Mouse (Mus musculus): ENCODE measurements around the gene Grb2. TPM values are rescaled to one million over a fixed set of nuclear protein-coding genes. Genes with fewer than 3 reads are reported as not detected.

The Grb2 gene
- 100 to 1,000 TPM; 186 to 196 TPM for total RNA-seq (2021)
- long read RNA-seq, experiment 1, transcript Grb2-201 (6 exons, 2,709 nt) = major isoform, 90 of 153 reads
- long read RNA-seq, experiment 1, transcript Grb2-203 (5 exons, 2,683 nt) = minor isoform, 34 of 153 reads
- long read RNA-seq, experiment 1, partial matches to known transcripts = 7 of 153 reads
- long read RNA-seq, experiment 1, other reads (novel, unspliced or antisense) = 22 of 153 reads
- long read RNA-seq, experiment 2, transcript Grb2-201 (6 exons, 2,709 nt) = major isoform, 43 of 84 reads
- long read RNA-seq, experiment 2, transcript Grb2-203 (5 exons, 2,683 nt) = minor isoform, 16 of 84 reads
- long read RNA-seq, experiment 2, partial matches to known transcripts = 4 of 84 reads
- long read RNA-seq, experiment 2, other reads (novel, unspliced or antisense) = 21 of 84 reads

DNA sequence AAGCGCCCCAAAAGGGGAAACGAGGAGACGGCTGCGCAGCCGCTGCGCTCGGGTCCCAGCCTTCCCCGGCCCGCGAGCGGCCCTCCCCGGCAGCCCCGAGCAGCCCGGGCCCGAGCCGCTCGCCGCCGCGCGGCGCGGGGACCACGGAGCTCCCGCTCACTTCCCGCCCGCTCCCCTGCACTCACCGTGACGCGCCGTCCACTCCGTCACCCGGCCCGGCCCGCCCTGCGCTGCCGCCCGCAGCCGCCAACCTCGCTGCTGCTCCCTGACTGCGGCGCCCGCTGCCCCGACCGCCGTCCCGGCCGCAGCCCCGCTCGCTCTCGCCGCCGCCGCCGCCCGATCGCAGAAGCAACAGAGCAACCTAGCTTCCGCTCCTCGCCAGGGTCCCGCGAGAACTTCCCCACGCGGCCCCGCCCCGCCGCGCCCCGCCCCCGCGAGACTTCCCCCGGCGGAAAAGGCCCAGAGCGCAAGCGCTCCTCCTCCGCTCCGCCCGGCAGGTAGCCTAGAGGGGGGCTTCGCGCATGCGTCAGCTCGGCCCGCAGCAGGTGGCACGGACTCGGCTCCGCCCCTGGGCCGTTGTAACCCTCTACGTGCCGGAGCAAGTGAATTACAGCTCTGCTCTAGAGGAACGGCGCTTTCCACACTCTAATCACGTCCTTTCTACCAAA is at the start of gene Grb2:
Grb2 (minus strand) TSS at position 389 of the 668 bp plus-strand sequence.
- DNase-seq (ENCODE audit: extremely low spot score in 1 of 2, low spot score in 2 of 2) = peak; percentile 97 to 98
- TF ChIP-seq CTCF (IDR thresholded peaks at IDR 0.05) = no peak
- Histone ChIP-seq H3K27ac (peak within 1 kb of the TSS; percentile 86), H3K4me3 (peak within 1 kb of the TSS; percentile 89)
- intact Hi-C loops (cut with DNase I) = no loop called here

DNA sequence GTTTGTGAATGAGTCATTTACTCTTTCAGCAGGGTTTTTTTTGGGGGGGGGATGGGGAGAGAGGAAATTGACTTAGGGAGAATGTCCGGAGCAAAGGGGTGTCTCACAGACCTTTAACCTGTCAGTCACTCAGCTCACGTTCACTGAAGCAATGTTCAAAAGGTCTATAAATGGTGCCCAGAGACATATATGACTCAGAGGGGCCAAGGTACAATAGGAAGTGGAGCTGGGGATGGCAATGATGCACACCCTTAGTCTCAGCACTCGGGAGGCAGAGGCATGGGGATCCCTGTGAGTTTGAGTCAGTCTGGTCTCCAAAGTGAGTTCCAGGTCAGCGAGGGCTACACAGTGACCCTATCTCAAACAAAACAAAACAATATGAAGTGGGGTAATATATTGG is 45.1 kb upstream of the Grb2 start:
- TF ChIP-seq CTCF (IDR thresholded peaks at IDR 0.05) = no peak
- intact Hi-C loops (cut with DNase I) = no loop called here
- no peak for DNase-seq (ENCODE audit: extremely low spot score in 1 of 2, low spot score in 2 of 2)
- H3K27ac ChIP-seq = no peak overlapping the region
- no peak overlapping the region for H3K4me3 ChIP-seq

DNA sequence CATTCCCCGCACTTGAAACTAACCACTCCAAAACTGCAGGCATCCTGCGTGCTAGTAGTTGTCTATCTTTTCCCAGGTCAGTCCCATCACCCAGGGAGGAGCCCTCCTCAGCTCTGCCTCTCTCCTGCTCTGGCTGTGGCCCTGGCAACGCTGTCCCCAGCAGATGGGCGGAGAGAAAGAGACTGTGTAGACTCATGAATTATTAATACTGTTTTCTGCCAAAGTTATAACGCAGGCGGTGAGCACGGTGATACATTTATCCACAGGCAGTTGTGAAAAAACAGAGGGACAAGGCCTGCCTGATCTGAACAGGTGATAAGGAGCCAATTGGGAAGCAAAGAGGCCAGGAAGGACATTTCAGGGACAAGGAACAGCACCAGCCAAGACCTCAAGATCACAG is 44.3 kb upstream of the Grb2 start:
- TF ChIP-seq CTCF (IDR thresholded peaks at IDR 0.05) = no peak
- no peak for DNase-seq (ENCODE audit: extremely low spot score in 1 of 2, low spot score in 2 of 2)
- intact Hi-C loops (cut with DNase I) = no loop called here
- H3K27ac ChIP-seq = no peak overlapping the region
- no peak overlapping the region for H3K4me3 ChIP-seq

DNA sequence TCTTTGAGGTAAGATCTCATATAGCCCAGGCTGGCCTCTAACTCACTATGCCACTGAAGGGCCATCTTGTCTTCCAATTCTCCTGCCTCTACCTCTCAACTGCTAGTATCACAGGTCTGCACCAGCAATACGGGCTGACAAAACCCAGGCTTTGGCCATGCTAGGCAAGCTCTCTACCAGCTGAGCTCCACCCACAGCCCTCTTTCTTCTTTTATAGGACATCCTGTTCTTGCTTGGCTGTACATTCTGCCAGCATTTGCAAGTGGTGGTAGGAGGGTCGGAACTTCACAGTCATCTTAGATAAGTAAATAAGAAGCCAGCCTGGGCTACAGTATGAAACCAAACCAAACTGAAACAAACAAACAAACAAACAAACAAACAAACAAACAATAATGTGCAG is 43.3 kb upstream of the Grb2 start:
- H3K4me3 ChIP-seq = no peak overlapping the region
- H3K27ac ChIP-seq = no peak overlapping the region
- no peak for DNase-seq (ENCODE audit: extremely low spot score in 1 of 2, low spot score in 2 of 2)
- intact Hi-C loops (cut with DNase I) = no loop called here
- no peak for TF ChIP-seq CTCF (IDR thresholded peaks at IDR 0.05)

DNA sequence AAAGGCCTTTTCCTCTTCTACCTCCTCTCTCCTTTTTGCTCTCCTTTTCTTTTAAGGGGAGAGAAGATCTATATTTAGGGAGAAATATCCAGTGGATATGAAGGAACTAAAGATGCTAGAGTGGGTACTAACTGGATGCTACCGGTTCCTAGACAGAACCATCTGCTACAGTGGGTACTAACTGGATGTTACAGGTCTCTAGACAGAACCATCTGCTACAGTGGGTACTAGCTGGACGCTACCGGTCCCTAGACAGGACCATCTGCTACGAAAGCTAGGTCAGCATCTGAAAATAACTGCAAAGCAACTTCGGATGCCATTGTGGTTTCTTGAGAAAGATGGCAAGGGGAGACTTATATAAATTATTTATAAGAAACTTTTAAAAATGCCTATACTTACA is 41.4 kb upstream of the Grb2 start:
- H3K4me3 ChIP-seq = no peak overlapping the region
- no peak overlapping the region for H3K27ac ChIP-seq
- TF ChIP-seq CTCF (IDR thresholded peaks at IDR 0.05) = no peak
- DNase-seq (ENCODE audit: extremely low spot score in 1 of 2, low spot score in 2 of 2) = no peak
- intact Hi-C loops (cut with DNase I) = no loop called here

DNA sequence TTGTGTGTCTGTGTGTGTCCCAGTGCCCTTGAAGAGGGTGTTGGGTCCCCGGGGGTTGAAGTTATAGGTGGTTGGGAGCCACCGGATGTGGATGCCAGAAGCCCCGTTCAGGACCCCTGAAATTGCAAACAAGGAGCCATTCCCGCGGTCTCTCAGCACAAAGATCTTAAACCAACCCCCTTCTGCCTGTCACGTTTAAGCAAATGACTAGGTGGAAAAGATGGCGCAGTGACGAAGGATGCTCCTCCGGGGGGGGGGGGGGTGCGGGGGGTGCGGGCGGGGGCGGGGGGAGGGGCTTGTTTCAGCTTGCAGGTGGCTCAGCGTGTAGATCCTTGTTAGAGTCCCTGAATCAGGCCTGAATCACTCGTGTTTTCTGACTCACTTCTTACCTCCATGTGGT is 39.0 kb upstream of the Grb2 start:
- H3K27ac ChIP-seq = no peak overlapping the region
- no peak for DNase-seq (ENCODE audit: extremely low spot score in 1 of 2, low spot score in 2 of 2)
- no peak for TF ChIP-seq CTCF (IDR thresholded peaks at IDR 0.05)
- intact Hi-C loops (cut with DNase I) = no loop called here
- H3K4me3 ChIP-seq = no peak overlapping the region

DNA sequence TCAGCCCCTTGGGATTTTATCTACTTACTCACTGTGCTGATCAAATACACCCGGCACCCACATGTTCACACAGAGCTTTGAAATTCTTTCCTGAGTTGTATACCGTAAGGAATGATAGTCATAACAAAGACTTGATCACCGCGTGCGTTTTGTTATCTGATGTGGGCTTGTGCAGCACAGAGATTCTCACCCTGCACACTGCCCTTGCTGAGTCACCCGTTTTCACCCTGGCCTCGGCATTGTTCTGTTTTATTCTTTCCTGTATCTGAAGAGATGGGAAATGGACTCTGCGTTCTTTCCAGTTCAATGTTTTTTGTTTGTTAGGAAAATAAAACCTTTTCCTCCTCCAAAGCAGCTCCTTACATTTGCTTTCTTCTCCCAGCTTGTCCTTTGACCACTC is 38.4 kb upstream of the Grb2 start:
- intact Hi-C loops (cut with DNase I) = no loop called here
- no peak overlapping the region for H3K4me3 ChIP-seq
- no peak for TF ChIP-seq CTCF (IDR thresholded peaks at IDR 0.05)
- H3K27ac ChIP-seq = no peak overlapping the region
- DNase-seq (ENCODE audit: extremely low spot score in 1 of 2, low spot score in 2 of 2) = no peak

DNA sequence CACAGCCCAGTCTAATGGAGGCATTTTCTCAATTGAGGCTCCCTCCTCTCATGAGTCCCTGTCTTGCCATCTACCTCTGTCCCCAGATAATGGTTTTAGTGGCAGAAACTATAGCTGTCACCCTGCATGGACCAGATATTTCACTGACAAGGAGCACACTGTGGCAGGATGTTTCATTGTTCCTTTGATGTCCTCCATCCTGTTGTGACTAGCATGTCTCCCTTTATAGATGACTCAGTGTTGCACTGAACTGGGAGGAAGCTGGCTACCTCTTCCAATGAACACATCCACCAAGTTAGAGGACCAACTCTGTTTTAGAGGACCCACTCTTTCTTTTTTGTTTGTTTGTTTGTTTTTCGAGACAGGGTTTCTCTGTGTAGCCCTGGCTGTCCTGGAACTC is 37.7 kb upstream of the Grb2 start:
- Histone ChIP-seq H3K4me3 (no peak overlapping the region), H3K27ac (no peak overlapping the region)
- intact Hi-C loops (cut with DNase I) = no loop called here
- no peak for TF ChIP-seq CTCF (IDR thresholded peaks at IDR 0.05)
- DNase-seq (ENCODE audit: extremely low spot score in 1 of 2, low spot score in 2 of 2) = no peak

DNA sequence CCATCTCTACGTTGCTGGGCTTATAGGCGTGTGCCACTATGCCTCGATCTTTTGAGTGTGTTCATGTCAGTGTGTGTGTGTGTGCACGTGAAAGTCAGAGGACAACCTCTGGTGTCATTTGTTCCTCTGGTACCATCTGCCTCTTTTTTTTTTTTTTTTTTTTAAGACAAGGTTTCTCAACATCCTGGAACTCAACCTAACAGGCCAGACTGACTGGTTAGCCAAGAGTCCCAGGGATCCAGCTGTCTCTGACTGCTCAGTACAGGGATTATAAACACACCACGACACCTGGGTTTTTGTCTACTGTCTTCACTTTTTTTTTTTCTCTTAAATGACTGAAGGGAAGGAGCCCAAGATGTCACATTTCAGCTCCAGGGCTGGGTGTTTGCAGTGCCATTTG is 36.0 kb upstream of the Grb2 start:
- no peak for DNase-seq (ENCODE audit: extremely low spot score in 1 of 2, low spot score in 2 of 2)
- TF ChIP-seq CTCF (IDR thresholded peaks at IDR 0.05) = no peak
- H3K4me3 ChIP-seq = no peak overlapping the region
- no peak overlapping the region for H3K27ac ChIP-seq
- intact Hi-C loops (cut with DNase I) = no loop called here

DNA sequence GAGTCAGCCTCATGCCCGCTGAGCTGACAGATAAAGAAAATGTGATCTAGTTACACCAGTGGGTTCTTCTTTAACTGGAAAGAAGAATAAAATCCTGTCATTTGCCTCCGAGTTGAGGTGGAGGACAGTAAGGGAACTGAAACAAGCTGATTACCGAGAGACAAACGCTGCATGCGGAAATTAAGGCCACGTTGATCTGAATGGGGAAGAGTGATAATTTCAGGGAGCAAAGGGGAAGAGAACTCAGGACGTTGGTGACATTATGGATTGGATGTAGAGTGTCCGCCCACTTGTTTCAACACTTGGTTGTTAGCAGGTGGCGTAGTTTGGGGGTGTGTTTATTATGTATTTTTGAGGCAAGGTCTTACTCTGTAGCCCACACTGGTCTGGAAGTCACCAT is 34.5 kb upstream of the Grb2 start:
- no peak overlapping the region for H3K4me3 ChIP-seq
- H3K27ac ChIP-seq = no peak overlapping the region
- no peak for DNase-seq (ENCODE audit: extremely low spot score in 1 of 2, low spot score in 2 of 2)
- intact Hi-C loops (cut with DNase I) = no loop called here
- TF ChIP-seq CTCF (IDR thresholded peaks at IDR 0.05) = no peak

DNA sequence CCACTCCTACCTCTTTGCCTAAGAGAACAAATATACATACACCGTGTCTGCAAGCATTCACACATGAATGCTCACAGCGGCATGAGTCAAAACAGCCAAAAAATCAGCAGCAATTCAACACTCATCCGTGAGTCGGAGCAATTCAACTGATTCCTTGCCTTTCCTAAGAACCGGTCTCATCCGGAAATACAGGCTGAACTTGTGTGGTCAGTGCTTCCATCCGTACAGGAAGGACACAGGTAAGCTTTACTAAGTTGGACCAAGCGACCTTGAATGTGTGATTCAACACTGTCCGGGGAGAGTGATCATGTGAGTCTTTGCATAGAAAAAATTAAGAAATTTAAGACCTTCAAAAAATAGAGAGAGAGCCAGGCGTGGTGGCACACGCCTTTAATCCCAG is 32.7 kb upstream of the Grb2 start:
- no peak overlapping the region for H3K27ac ChIP-seq
- H3K4me3 ChIP-seq = no peak overlapping the region
- no peak for DNase-seq (ENCODE audit: extremely low spot score in 1 of 2, low spot score in 2 of 2)
- intact Hi-C loops (cut with DNase I) = no loop called here
- no peak for TF ChIP-seq CTCF (IDR thresholded peaks at IDR 0.05)

DNA sequence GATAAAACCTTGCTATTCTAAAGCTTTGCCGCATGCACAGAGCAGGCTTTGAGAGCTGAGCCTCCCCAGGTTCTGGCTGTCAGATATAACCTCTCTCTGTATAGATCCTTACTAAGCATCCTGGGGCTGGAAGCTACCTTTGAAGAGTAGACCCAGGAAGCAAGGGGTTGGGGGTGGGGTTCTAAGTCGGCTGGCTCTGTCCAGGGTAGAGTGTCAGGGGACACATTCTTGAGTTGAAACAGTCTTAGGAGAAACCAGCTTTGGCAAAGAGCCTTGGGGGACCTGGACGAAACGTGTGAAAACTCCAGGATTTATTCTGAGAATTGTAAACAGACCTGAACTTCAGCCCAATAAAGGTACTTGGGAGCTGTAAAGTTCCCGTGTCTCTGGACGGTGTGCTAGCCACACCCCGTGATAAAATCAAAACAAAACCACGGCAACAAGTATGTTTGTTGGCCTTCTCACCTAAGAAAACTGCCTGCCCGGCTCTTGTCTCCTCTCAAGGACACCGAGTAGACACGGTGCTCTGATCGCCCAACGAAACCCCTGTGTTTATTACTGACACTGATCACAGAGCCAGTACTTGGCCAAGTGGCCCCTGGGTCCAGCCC is 30.0 kb upstream of the Grb2 start:
- H3K27ac ChIP-seq = no peak overlapping the region
- no peak for TF ChIP-seq CTCF (IDR thresholded peaks at IDR 0.05)
- intact Hi-C loops (cut with DNase I) = no loop called here
- no peak for DNase-seq (ENCODE audit: extremely low spot score in 1 of 2, low spot score in 2 of 2)
- no peak overlapping the region for H3K4me3 ChIP-seq
